In the genomic region with DNA sequence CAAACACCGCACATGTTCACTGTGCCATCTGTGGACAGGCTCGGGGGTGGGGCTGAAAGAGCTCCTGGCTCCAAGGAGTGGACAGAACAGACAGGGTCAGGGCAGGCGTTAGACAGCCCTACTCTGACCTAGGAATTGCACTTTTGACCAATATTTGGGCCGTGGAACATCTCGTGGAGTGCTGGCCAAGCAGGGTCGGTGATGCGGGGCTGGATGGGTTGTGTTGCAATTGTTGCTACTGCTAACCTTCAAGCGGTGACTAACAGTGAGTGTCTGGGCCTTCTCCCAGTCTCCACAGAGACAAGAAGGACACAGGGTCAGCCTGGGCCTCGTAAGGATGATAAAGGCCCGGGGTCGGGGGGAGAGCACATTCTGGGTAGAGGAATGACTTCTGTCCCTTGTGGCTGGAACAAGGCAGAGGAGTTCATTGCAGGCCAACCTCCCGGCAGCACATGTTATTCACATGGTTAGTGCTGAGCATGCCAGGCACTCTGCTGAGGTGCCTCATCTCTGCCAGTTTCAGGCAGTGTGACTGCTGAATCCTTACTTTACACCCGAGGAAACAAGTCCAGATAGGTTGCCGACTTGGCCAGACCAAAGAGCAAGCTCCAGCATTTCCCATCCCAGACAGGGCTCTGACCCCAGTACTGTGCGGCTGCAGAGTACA, we compare ENCODE assay signal across 10 mouse cellular contexts. TPM values are rescaled to one million over a fixed set of nuclear protein-coding genes. Genes with fewer than 3 reads are reported as not detected.
A peak's percentile ranks its signal among the peaks of the same experiment; 100 is the strongest.
DNase-seq lines count a peak whose midpoint lies in the region.
"Had no signal": no experiment of that assay in that cellular context is flagged by ENCODE, and none has a peak within 500 bp of the region (broad histone marks: within the 10 kb centered on the region; RNA-seq: fewer than 3 reads in every experiment).

No protein-coding gene starts in this region.

- peak; percentile 67 for DNase-seq in cerebellum, adult 9-11 months
- DNase-seq in cerebellum, postnatal 4 days (ENCODE audit: low spot score in 2 of 2): no peak
- DNase-seq in ovary, adult 18-20 months (ENCODE audit: low spot score): peak; percentile 50
- DNase-seq in ovary, postnatal 14 days (ENCODE audit: low spot score): no peak
- DNase-seq in heart, adult 9 months (ENCODE audit: low spot score in 2 of 2): peak; percentile 57 to 69
- peak; percentile 78 to 88 for DNase-seq in kidney, postnatal 36 days
- no peak for DNase-seq in layer of hippocampus, adult 8-10 months (ENCODE audit: low spot score in 2 of 2)
- no peak for DNase-seq in urinary bladder, postnatal 25 days (ENCODE audit: low spot score)
- DNase-seq: layer of hippocampus, postnatal 36 days; right cerebral cortex, adult 18-20 months had no signal

RNA-seq across cellular contexts. Expression of a gene that starts 27.6 kb away (rescaled TPM):
- 100 to 1,000 TPM; 227 to 350 (median 284) TPM for total RNA-seq in layer of hippocampus, adult 8-10 months (2022)

RNA-seq across cellular contexts. Expression of a gene that starts 29.3 kb away (rescaled TPM):
- 100 to 1,000 TPM; 157 to 176 (median 168) TPM for total RNA-seq in layer of hippocampus, adult 8-10 months (2022)

RNA-seq across cellular contexts. Expression of a gene that starts 29.8 kb away (rescaled TPM):
- 100 to 1,000 TPM; 123 to 147 (median 135) TPM for total RNA-seq in layer of hippocampus, adult 8-10 months (2022)

Comparison
In these comparisons a context has a peak if more than half of its experiments do, and no peak if none do; other contexts are left out.
1. DNase-seq: peak in cerebellum, adult 9-11 months (single experiment), ovary, adult 18-20 months (single experiment), heart, adult 9 months (2 of 2) and kidney, postnatal 36 days (2 of 2); none in cerebellum, postnatal 4 days (0 of 2), ovary, postnatal 14 days (single experiment), layer of hippocampus, adult 8-10 months (0 of 2) and urinary bladder, postnatal 25 days (single experiment).